Mouse (Mus musculus) small intestine, adult 2 months (tissue): Measurements from ENCODE around the gene Ccdc84. TPM values are rescaled to one million over a fixed set of nuclear protein-coding genes. Genes with fewer than 3 reads are reported as not detected.
"Not testable (repeated sequence)": the region's sequence is repeated elsewhere in the genome, so short reads cannot be mapped to it uniquely, and the experiment has no call there.

Experiments used
- H3K27ac ChIP-seq: fragments of 200-500 bp; 2 replicates; pipeline ENCODE4 v1.5.1; 2012; ENCODE audit warnings: low read depth, low read length, control low read depth, inconsistent platforms; ENCODE audit not compliant: insufficient read depth
- H3K27me3 ChIP-seq: fragments of 200-500 bp; 2 replicates; pipeline ENCODE4 v1.6.1; 2012; ENCODE audit warnings: mild to moderate bottlenecking, moderate library complexity, low read length, inconsistent platforms; ENCODE audit not compliant: control insufficient read depth, insufficient read depth
- H3K36me3 ChIP-seq: fragments of 200-500 bp; 2 replicates; pipeline ENCODE4 v1.6.1; 2012; ENCODE audit warnings: mild to moderate bottlenecking, low read length, control low read depth, inconsistent platforms; ENCODE audit not compliant: control insufficient read depth, insufficient read depth
- H3K4me1 ChIP-seq: fragments of 200-500 bp; 2 replicates; pipeline ENCODE4 v1.6.1; 2012; ENCODE audit warnings: low read length, inconsistent platforms, mixed read lengths; ENCODE audit not compliant: control insufficient read depth, insufficient read depth, insufficient read length
- H3K4me3 ChIP-seq: fragments of 200-500 bp; 2 replicates; pipeline ENCODE4 v1.5.1; 2012; ENCODE audit warnings: low read depth, mild to moderate bottlenecking, control low read depth, inconsistent platforms, low read length, moderate library complexity
- CTCF ChIP-seq: fragments of 200-500 bp; IDR thresholded peaks from 2 replicates; pipeline ENCODE4 v1.5.1; 2012; ENCODE audit warnings: low read depth, mild to moderate bottlenecking, control low read depth, inconsistent platforms, low read length, moderate library complexity, mixed read lengths; ENCODE audit not compliant: insufficient replicate concordance, insufficient read length; ENCODE audit errors: extremely low read depth
- POLR2A ChIP-seq: fragments of 200-500 bp; IDR thresholded peaks from 2 replicates; pipeline ENCODE4 v1.6.1; 2012; ENCODE audit warnings: low read depth, mild to moderate bottlenecking, control low read depth, inconsistent platforms, low read length, moderate library complexity
- WGBS: fragments of 180-500 bp; shearing (Covaris S2); methylation state at CpG from one replicate; pipeline ENCODE4 v1.1.7; 2018; 5-methylcytosine and 5-hydroxymethylcytosine counted together
- polyA plus RNA-seq: library from polyadenylated mRNA; depleted of rRNA; stranded (reverse); fragments of >200 nt; gene quantifications from 2 replicates; pipeline ENCODE4 v1.2.3, GENCODE M21; 2012

Gene Ccdc84
- polyA plus RNA-seq, 1 experiment = 21.3 TPM

GRCm38 (mm10) chr9:44440961-44441360, 22.6 kb upstream of the Ccdc84 start, which contains the start of gene Foxr1:
Gene Foxr1, minus strand, starts transcription at chr9:44441136.
- Histone ChIP-seq H3K4me1 (no peaks in the 10 kb centered on the region), H3K36me3 (no peaks in the 10 kb centered on the region), H3K27ac (no peak within 1 kb of the TSS), H3K27me3 (no peaks in the 10 kb centered on the region), H3K4me3 (no peak within 1 kb of the TSS)
- 77% methylated on average over 19 of the region's 19 CpGs for WGBS
- TF ChIP-seq CTCF (no peak), POLR2A (no peak)

DNA sequence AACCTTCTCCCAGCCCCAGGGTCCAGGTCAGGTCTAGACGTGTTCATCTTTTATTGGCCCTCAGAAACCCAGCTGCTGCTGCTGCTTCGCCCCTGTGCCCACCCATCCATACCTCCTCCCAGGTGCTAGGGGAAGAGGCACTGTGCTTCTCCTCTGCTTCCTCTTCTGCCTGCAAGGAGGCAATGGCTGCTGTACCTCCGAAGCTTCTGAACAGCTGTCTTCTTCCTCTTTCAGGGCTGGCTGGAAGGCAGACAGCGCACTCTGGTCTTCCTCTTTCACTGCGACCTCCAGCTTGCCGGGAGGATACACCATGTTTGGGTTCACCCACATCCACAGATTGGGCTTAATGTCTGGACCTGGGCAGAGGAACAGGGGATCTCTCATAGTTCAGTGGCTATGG, 17.4 kb upstream of the Ccdc84 start:
- no peaks in the 10 kb centered on the region for H3K36me3 ChIP-seq
- H3K27me3 ChIP-seq = no peaks in the 10 kb centered on the region
- no peaks in the 10 kb centered on the region for H3K4me1 ChIP-seq
- WGBS = 66% methylated on average over 6 of the region's 6 CpGs
- TF ChIP-seq CTCF = no peak
- TF ChIP-seq POLR2A = no peak
- no peak overlapping the region for H3K4me3 ChIP-seq
- no peak overlapping the region for H3K27ac ChIP-seq

GRCm38 (mm10) chr9:44432577-44433185, 14.3 kb upstream of the Ccdc84 start:
- WGBS = 40% methylated on average over 5 of the region's 5 CpGs
- Histone ChIP-seq H3K27me3 (no peaks in the 10 kb centered on the region), H3K4me1 (no peaks in the 10 kb centered on the region), H3K4me3 (no peak overlapping the region), H3K27ac (no peak overlapping the region), H3K36me3 (no peaks in the 10 kb centered on the region)
- no peak for TF ChIP-seq CTCF
- no peak for TF ChIP-seq POLR2A

DNA sequence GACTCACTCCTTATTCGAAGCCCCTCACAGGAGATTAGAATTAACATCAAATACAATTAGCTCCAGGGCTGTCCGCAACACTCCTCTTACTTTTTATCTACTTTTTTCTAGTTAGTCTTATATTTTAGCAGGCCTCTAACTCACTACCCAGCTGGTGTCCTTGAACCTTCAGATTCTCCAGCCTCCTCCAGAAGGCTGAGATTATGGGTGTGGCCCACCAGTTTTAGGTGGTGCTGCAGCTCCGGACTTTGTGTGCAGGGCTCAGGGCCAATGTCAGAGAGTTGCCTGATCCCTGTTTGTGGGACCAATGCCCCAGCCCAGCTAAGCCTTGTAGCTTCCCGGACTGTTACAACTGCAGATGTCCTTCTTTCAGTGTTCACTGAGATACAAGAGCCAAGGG, 5.2 kb upstream of the Ccdc84 start:
- Histone ChIP-seq H3K4me3 (no peak overlapping the region), H3K36me3 (no peaks in the 10 kb centered on the region), H3K27me3 (no peaks in the 10 kb centered on the region), H3K27ac (no peak overlapping the region), H3K4me1 (no peaks in the 10 kb centered on the region)
- no peak for TF ChIP-seq CTCF
- TF ChIP-seq POLR2A = no peak
- 54% methylated on average over 4 of the region's 4 CpGs for WGBS

DNA sequence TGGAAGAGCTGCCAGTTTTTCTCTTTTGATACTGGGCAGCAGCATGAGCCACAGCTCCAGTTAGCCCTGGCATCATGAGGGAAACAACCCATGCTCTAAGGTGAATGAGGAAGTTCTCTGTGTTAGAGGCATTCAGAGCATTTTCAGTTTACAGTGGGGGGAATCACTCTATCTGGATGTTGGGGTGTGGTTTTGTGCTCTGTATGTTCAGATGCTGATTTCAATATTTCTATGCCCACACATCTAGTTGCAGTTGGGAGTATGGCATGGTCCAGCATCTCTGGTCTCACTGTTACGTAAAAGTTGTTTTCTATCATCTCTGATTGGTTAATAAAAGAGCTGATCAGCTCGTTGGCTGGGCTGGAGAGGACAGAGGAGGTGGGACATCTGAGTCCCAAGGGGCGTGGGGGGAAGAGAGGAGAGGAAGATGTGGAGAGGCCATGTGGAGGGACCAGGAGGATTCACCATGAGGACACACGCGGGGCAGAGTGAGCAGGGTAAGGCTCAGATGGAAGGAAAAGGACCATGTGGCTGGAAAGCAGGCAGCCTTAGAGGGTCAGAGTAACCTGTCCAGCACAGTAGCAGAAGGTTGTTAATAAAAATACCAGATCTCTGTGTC, 2.0 kb upstream of the Ccdc84 start:
- Histone ChIP-seq H3K36me3 (0 out of 2 replicates have a peak, but pooled peaks cover 2% of the 10 kb centered on the region), H3K27ac (no peak overlapping the region), H3K27me3 (no peaks in the 10 kb centered on the region), H3K4me3 (no peak overlapping the region), H3K4me1 (peaks cover 2% of the 10 kb centered on the region; the same call in 1 of the 2 replicates)
- TF ChIP-seq CTCF (no peak), POLR2A (no peak)
- 66% methylated on average over 5 of the region's 5 CpGs for WGBS

DNA sequence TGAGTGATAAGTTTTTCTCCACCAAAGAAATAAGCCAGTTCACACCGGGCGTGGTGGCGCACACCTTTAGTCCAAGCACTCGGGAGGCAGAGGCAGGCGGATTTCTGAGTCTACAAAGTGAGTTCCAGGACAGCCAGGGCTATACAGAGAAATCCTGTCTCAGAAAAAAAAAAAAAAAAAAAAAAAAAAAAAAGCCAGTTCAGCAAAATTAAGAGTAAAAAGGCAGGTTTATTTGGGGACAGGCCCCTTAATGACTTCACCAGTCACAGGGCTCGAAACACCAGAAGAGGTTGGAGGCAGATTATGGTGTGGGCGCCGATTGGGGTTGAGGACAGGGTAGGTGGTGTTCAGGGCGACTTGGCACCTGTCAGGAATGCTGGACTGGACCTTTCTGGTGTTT, 1.4 kb upstream of the Ccdc84 start:
- not testable (repeated sequence) for H3K4me1 ChIP-seq, H3K36me3 ChIP-seq, H3K27ac ChIP-seq, H3K4me3 ChIP-seq, H3K27me3 ChIP-seq
- 92% methylated on average over 9 of the region's 9 CpGs for WGBS

DNA sequence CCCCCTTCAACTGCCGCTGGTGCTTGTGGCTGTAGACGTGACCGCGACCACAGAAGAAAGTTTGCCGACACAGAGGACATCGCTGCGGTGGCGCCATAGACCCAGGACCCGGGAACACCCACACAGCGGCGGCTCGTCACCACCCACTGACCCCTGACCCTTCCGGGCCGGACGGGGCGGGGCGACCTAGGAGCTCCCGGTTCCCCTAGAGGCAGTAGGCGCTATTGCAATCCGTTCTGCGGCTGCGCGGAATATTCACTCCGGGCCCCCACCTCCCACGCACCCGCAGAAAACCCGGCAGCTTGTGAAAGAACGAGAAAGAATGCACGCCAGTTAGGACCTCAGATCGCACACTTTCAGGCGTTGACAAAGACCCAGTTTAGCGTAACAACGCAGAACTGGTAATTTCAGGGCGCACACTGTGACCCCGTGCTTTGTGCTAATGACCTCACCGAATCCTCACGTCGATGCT, 441 bp downstream of the Ccdc84 start:
- Histone ChIP-seq H3K27me3 (no peaks in the 10 kb centered on the region), H3K4me3 (peak overlapping the region; percentile 87), H3K4me1 (peaks cover 2% of the 10 kb centered on the region; the same call in 1 of the 2 replicates), H3K36me3 (peaks cover 12% of the 10 kb centered on the region), H3K27ac (peak overlapping the region; percentile 35)
- WGBS = under 1% methylated on average over 38 of the region's 38 CpGs
- TF ChIP-seq POLR2A (peak; percentile 47; the same call in 1 of the 2 replicates), CTCF (peak; percentile 74)
